Mouse (Mus musculus) limb, embryonic 14.5 days (tissue): Measurements from ENCODE around the gene Rnf207. TPM values are rescaled to one million over a fixed set of nuclear protein-coding genes. Genes with fewer than 3 reads are reported as not detected.

Source experiments
- ATAC-seq: fragments of 200-750 bp; cut with Nextera tagmentation; 2 replicates; pipeline ENCODE4 v1.8.0; 2017; ENCODE audit warnings: low read depth, moderate number of reproducible peaks, moderate TSS enrichment; ENCODE audit not compliant: low FRiP score
- DNase-seq: peaks from one replicate; pipeline ENCODE4 v3.0.0-alpha.2; 2015; ENCODE audit warnings: low spot score
- H3K27ac ChIP-seq: fragments of 300-500 bp; sonication (generic); replicated peaks from 2 replicates; pipeline ENCODE4 v1.5.1; 2014; ENCODE audit warnings: low read depth, mild to moderate bottlenecking, low read length, moderate library complexity, mixed read lengths
- H3K27me3 ChIP-seq: fragments of 300-500 bp; sonication (generic); 2 replicates; pipeline ENCODE4 v1.6.1; 2014; ENCODE audit warnings: low read length, mixed read lengths; ENCODE audit not compliant: control insufficient read depth, insufficient read depth
- H3K36me3 ChIP-seq: fragments of 300-500 bp; sonication (generic); 2 replicates; pipeline ENCODE4 v1.6.1; 2014; ENCODE audit warnings: mild to moderate bottlenecking, low read length, moderate library complexity, mixed read lengths; ENCODE audit not compliant: control insufficient read depth, insufficient read depth
- H3K4me1 ChIP-seq: fragments of 300-500 bp; sonication (generic); 2 replicates; pipeline ENCODE4 v1.6.1; 2014; ENCODE audit warnings: antibody characterized with exemption, low read length, mixed read lengths; ENCODE audit not compliant: control insufficient read depth, insufficient read depth
- H3K4me2 ChIP-seq: fragments of 300-500 bp; sonication (generic); replicated peaks from 2 replicates; pipeline ENCODE4 v1.6.1; 2014; ENCODE audit warnings: low read depth, mild to moderate bottlenecking, low read length, moderate library complexity; ENCODE audit not compliant: severe bottlenecking
- H3K4me3 ChIP-seq: fragments of 300-500 bp; sonication (generic); replicated peaks from 2 replicates; pipeline ENCODE4 v1.5.1; 2014; ENCODE audit warnings: low read length
- H3K9ac ChIP-seq: fragments of 300-500 bp; sonication (generic); 2 replicates; pipeline ENCODE4 v1.6.1; 2014; ENCODE audit warnings: mild to moderate bottlenecking, low read depth, low read length, moderate library complexity; ENCODE audit not compliant: severe bottlenecking
- H3K9me3 ChIP-seq: fragments of 300-500 bp; sonication (generic); 2 replicates; pipeline ENCODE4 v1.6.1; 2016; ENCODE audit warnings: low read length; ENCODE audit not compliant: control insufficient read depth
- POLR2A ChIP-seq: fragments of 200-500 bp; IDR thresholded peaks from 2 replicates; pipeline ENCODE4 v1.8.0; 2012; ENCODE audit warnings: inconsistent platforms, mild to moderate bottlenecking, moderate library complexity, borderline replicate concordance; ENCODE audit not compliant: insufficient read depth, insufficient read length; ENCODE audit errors: extremely low read depth
- WGBS: fragments of 180-500 bp; shearing (Covaris S2); extraction: QIAGEN DNeasy Blood & Tissue Kit; methylation state at CpG from one replicate; pipeline ENCODE4 v1.1.7; 2014; 5-methylcytosine and 5-hydroxymethylcytosine counted together
- polyA plus RNA-seq, 2 experiments: library from polyadenylated mRNA; depleted of rRNA in 1 of 2; stranded (reverse) in 1 of 2; unstranded in 1 of 2; fragments of >200 nt; fragmentation: Nextera tagmentation in 1 of 2; extraction: Ambion mirVana in 1 of 2; gene quantifications; 2 replicates each; pipeline versions ENCODE4 v1.2.1 to v1.2.3; 2012 to 2014

The Rnf207 gene
- polyA plus RNA-seq, 2 experiments = 0.50 to 0.92 TPM

GRCm38 (mm10) chr4:152304685-152305084 lies 14.1 kb downstream of the Rnf207 start:
- Histone ChIP-seq H3K4me1 (no peaks in the 10 kb centered on the region), H3K4me2 (no peak overlapping the region), H3K27ac (no peak overlapping the region), H3K27me3 (no peaks in the 10 kb centered on the region), H3K9me3 (no peaks in the 10 kb centered on the region), H3K9ac (no peak overlapping the region), H3K36me3 (peaks cover 52% of the 10 kb centered on the region), H3K4me3 (no peak overlapping the region)
- 91% methylated on average over 6 of the region's 6 CpGs for WGBS
- ATAC-seq = no peak
- no peak for DNase-seq
- TF ChIP-seq POLR2A = no peak

- Histone ChIP-seq H3K36me3 (peaks cover 55% of the 10 kb centered on the region), H3K9me3 (no peaks in the 10 kb centered on the region)
Observed at GRCm38 (mm10) chr4:152303172-152303571, 15.6 kb downstream of the Rnf207 start.

GRCm38 (mm10) chr4:152302012-152302411 lies 16.8 kb downstream of the Rnf207 start:
- H3K36me3 ChIP-seq = peaks cover 55% of the 10 kb centered on the region
- no peaks in the 10 kb centered on the region for H3K27me3 ChIP-seq
- H3K9me3 ChIP-seq = no peaks in the 10 kb centered on the region
- H3K4me3 ChIP-seq = no peak overlapping the region
- no peak overlapping the region for H3K4me2 ChIP-seq
- DNase-seq (no peak), ATAC-seq (no peak)
- WGBS = 87% methylated on average over 11 of the region's 11 CpGs
- no peak for TF ChIP-seq POLR2A
- no peak overlapping the region for H3K9ac ChIP-seq
- H3K4me1 ChIP-seq = peaks cover 9% of the 10 kb centered on the region
- no peak overlapping the region for H3K27ac ChIP-seq

More at GRCm38 (mm10) chr4:152303172-152303571, 15.6 kb downstream of the Rnf207 start:
- WGBS = 86% methylated on average over 10 of the region's 10 CpGs
- no peak overlapping the region for H3K4me3 ChIP-seq
- H3K27ac ChIP-seq = no peak overlapping the region
- ATAC-seq (no peak), DNase-seq (no peak)
- no peaks in the 10 kb centered on the region for H3K27me3 ChIP-seq
- H3K4me1 ChIP-seq = peaks cover 4% of the 10 kb centered on the region
- no peak overlapping the region for H3K9ac ChIP-seq
- TF ChIP-seq POLR2A = no peak
- no peak overlapping the region for H3K4me2 ChIP-seq

- H3K9me3 ChIP-seq = no peaks in the 10 kb centered on the region
- no peaks in the 10 kb centered on the region for H3K27me3 ChIP-seq
- WGBS = 88% methylated on average over 8 of the region's 8 CpGs
- H3K27ac ChIP-seq = no peak overlapping the region
- DNase-seq (no peak), ATAC-seq (no peak)
- H3K36me3 ChIP-seq = peaks cover 55% of the 10 kb centered on the region
- H3K4me1 ChIP-seq = peaks cover 11% of the 10 kb centered on the region
- no peak overlapping the region for H3K4me2 ChIP-seq
- no peak for TF ChIP-seq POLR2A
- H3K9ac ChIP-seq = no peak overlapping the region
- no peak overlapping the region for H3K4me3 ChIP-seq
Observed at GRCm38 (mm10) chr4:152300375-152300774, 18.4 kb downstream of the Rnf207 start.

GRCm38 (mm10) chr4:152298836-152299235 lies 20.0 kb downstream of the Rnf207 start:
- H3K36me3 ChIP-seq = peaks cover 40% of the 10 kb centered on the region
- no peak overlapping the region for H3K27ac ChIP-seq
- 82% methylated on average over 14 of the region's 14 CpGs for WGBS
- ATAC-seq = no peak
- H3K27me3 ChIP-seq = no peaks in the 10 kb centered on the region
- no peaks in the 10 kb centered on the region for H3K9me3 ChIP-seq
- H3K9ac ChIP-seq = peak overlapping the region; percentile 95
- DNase-seq = no peak
- H3K4me2 ChIP-seq = no peak overlapping the region
- peaks cover 11% of the 10 kb centered on the region for H3K4me1 ChIP-seq
- no peak overlapping the region for H3K4me3 ChIP-seq
- no peak for TF ChIP-seq POLR2A
